Mouse (Mus musculus) C2C12 (cell line): ENCODE measurements around the gene Adcy3.

Source experiments
- CTCF ChIP-seq: IDR thresholded peaks from one replicate; pipeline ENCODE4 v1.5.1; 2011; ENCODE audit not compliant: control insufficient read depth, insufficient read depth, insufficient read length
- MAX ChIP-seq: IDR thresholded peaks from one replicate; pipeline ENCODE4 v1.6.1; 2011; ENCODE audit warnings: mild to moderate bottlenecking, control low read depth
- MYOG ChIP-seq: IDR thresholded peaks from one replicate; pipeline ENCODE4 v1.6.1; 2011; ENCODE audit not compliant: control insufficient read depth, insufficient read length; ENCODE audit errors: extremely low read depth
- USF1 ChIP-seq: IDR thresholded peaks from one replicate; pipeline ENCODE4 v1.6.1; 2011; ENCODE audit warnings: low read depth, mild to moderate bottlenecking, control low read depth, moderate library complexity

GRCm38 (mm10) chr12:4184648-4185047 lies 51.7 kb downstream of the Adcy3 start:
- TF ChIP-seq USF1 (no peak), CTCF (no peak), MYOG (no peak), MAX (no peak)
